Mouse (Mus musculus): ENCODE measurements at regions not wholly inside any gene's neighbourhood (a gene's known extent, or its start where the extent isn't known, plus 50 kb on each side); places are given as distances from the start of the nearest gene placed in this dataset.

DNA sequence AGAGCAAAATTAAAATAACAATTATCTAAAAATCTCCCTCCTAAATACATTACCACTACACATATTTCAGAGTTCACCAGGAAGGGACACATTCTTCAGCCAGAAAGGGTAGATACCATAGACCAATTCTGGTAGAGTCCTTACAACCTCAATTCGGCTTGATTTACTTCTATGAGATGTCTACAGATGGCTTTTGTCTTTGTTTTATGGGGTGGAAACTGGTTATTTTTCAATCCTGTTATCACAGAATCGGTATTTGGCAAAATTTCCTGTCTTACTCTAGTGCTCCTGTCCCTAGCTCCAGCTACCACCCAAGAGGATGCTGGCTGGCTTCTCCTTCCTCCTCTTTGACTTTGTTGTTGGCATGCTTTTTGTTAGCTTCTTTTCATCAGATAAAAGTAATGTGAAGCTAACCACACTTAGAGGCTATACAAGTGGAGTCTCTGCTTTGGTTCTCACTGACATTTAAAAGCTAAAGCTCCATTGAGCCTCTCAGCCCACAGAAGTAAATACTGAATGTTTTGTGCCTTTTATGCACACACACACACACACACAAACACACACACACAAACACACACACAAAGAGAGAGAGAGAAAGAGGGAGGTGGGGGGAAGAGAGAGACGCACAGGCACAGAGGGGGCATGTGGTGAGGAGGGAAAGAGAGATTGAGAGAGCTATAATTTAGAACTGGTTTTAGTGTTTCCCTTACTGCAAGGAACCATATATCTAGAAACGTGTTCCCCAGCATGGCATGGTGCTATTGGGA lies 109.1 kb downstream of the Gm815 start:
- 34% methylated on average over 4 of the region's 4 CpGs for WGBS
- no peak overlapping the region for H3K27ac ChIP-seq (ENCODE audit: control insufficient read depth, insufficient read depth, low read length)
- H3K4me3 ChIP-seq (ENCODE audit: control insufficient read depth, insufficient read depth, low read length), result no peak overlapping the region
- peaks cover 6% of the 10 kb centered on the region for H3K4me1 ChIP-seq (replicated peaks; ENCODE audit: control insufficient read depth, insufficient read depth, low read length)
- TF ChIP-seq CTCF (IDR thresholded peaks at IDR 0.05; ENCODE audit: borderline replicate concordance, control insufficient read depth, extremely low read depth, insufficient read depth, low read length, poor library complexity), result no peak
- TF ChIP-seq POLR2A (IDR thresholded peaks at IDR 0.05; ENCODE audit: control insufficient read depth, extremely low read depth, insufficient read depth, low read length, poor library complexity), result no peak
- DNase-seq, result no peak
- H3K27me3 ChIP-seq (ENCODE audit: control insufficient read depth, insufficient read depth, low read length), result no peaks in the 10 kb centered on the region
- H3K36me3 ChIP-seq (ENCODE audit: control insufficient read depth, insufficient read depth, low read length), result no peaks in the 10 kb centered on the region

DNA sequence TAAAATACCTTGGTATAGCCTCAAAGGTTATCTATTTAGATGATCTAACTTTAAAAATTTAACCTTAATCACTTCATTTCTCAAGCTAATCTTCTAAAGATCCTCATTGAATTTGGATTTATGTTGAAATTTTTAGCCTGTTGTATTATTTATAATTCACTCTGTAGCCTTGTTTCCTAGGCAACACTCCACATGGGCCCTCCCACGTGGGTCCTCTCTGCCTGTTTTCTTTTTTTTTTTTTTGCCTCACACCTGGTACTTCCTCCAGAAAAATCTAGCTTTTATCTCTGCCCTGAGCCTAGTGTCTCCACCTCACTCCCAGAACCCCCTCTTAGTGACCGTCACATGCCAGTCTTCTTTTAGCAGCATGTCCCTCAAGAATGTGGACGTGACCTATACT lies 113.9 kb downstream of the Gm815 start:
- H3K4me1 ChIP-seq (replicated peaks; ENCODE audit: control insufficient read depth, insufficient read depth, low read length), result peaks cover 7% of the 10 kb centered on the region
- 37% methylated on average over 3 of the region's 3 CpGs for WGBS
- TF ChIP-seq POLR2A (IDR thresholded peaks at IDR 0.05; ENCODE audit: control insufficient read depth, extremely low read depth, insufficient read depth, low read length, poor library complexity) (no peak), CTCF (IDR thresholded peaks at IDR 0.05; ENCODE audit: borderline replicate concordance, control insufficient read depth, extremely low read depth, insufficient read depth, low read length, poor library complexity) (no peak)

DNA sequence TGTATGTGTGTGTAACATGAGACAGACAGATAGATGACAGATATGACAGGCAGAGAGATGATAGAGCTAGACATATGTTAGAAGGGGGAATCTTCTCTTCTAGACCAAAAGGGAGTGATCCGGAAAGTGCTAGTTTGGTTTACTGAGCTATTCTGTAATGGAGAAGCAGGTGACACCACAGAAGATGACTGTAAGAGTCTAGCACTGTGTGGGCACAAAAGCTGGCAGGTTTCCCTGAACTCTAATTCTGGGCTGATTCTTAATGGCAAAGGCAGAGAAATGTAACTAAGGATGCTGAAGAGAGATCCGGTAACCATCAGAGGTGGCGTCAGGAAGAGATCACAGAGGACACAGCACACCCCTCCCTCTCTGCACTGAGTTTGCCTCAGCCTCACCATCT lies 136.2 kb downstream of the Gm815 start:
- Histone ChIP-seq H3K36me3 (ENCODE audit: control insufficient read depth, insufficient read depth, low read length) (no peaks in the 10 kb centered on the region), H3K27me3 (ENCODE audit: control insufficient read depth, insufficient read depth, low read length) (no peaks in the 10 kb centered on the region), H3K4me3 (ENCODE audit: control insufficient read depth, insufficient read depth, low read length) (no peak overlapping the region), H3K4me1 (replicated peaks; ENCODE audit: control insufficient read depth, insufficient read depth, low read length) (no peaks in the 10 kb centered on the region), H3K27ac (ENCODE audit: control insufficient read depth, insufficient read depth, low read length) (no peak overlapping the region)
- 94% methylated on average over 3 of the region's 3 CpGs for WGBS
- no peak for DNase-seq
- no peak for TF ChIP-seq CTCF (IDR thresholded peaks at IDR 0.05; ENCODE audit: borderline replicate concordance, control insufficient read depth, extremely low read depth, insufficient read depth, low read length, poor library complexity)
- no peak for TF ChIP-seq POLR2A (IDR thresholded peaks at IDR 0.05; ENCODE audit: control insufficient read depth, extremely low read depth, insufficient read depth, low read length, poor library complexity)

More for the DNA sequence above, 113.9 kb downstream of the Gm815 start:
- H3K27me3 ChIP-seq (ENCODE audit: control insufficient read depth, insufficient read depth, low read length), result no peaks in the 10 kb centered on the region
- no peak overlapping the region for H3K4me3 ChIP-seq (ENCODE audit: control insufficient read depth, insufficient read depth, low read length)
- no peaks in the 10 kb centered on the region for H3K36me3 ChIP-seq (ENCODE audit: control insufficient read depth, insufficient read depth, low read length)
- DNase-seq, result no peak
- no peak overlapping the region for H3K27ac ChIP-seq (ENCODE audit: control insufficient read depth, insufficient read depth, low read length)

- Histone ChIP-seq H3K36me3 (ENCODE audit: control insufficient read depth, insufficient read depth, low read length) (no peaks in the 10 kb centered on the region), H3K27me3 (ENCODE audit: control insufficient read depth, insufficient read depth, low read length) (no peaks in the 10 kb centered on the region), H3K27ac (ENCODE audit: control insufficient read depth, insufficient read depth, low read length) (no peak overlapping the region), H3K4me1 (replicated peaks; ENCODE audit: control insufficient read depth, insufficient read depth, low read length) (no peaks in the 10 kb centered on the region), H3K4me3 (ENCODE audit: control insufficient read depth, insufficient read depth, low read length) (no peak overlapping the region)
- 92% methylated on average over 5 of the region's 5 CpGs for WGBS
- DNase-seq, result no peak
- TF ChIP-seq POLR2A (IDR thresholded peaks at IDR 0.05; ENCODE audit: control insufficient read depth, extremely low read depth, insufficient read depth, low read length, poor library complexity) (no peak), CTCF (IDR thresholded peaks at IDR 0.05; ENCODE audit: borderline replicate concordance, control insufficient read depth, extremely low read depth, insufficient read depth, low read length, poor library complexity) (no peak)
Observed at GRCm38 (mm10) chr19:27022917-27023316, 137.2 kb downstream of the Gm815 start.

DNA sequence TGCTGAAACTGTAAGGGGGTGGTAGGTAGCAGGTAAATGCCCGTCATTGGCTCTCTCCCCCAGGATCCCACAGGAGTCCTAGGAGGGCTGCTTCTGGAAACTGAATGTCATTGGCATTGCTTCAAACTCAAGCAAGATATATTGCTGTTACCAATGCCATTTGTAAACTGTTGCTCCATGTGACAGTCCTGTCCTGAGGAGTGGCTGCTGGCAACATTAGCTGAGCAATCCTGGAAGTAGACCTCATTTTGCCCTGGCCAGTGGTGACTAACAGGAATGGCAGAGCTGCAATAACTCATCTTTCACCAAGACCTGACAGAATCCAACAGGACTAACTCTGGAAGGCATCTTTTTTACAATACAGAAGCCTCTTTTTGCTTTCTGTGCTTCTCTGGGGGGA lies 143.2 kb downstream of the Gm815 start:
- no peak overlapping the region for H3K4me3 ChIP-seq (ENCODE audit: control insufficient read depth, insufficient read depth, low read length)
- H3K27ac ChIP-seq (ENCODE audit: control insufficient read depth, insufficient read depth, low read length), result no peak overlapping the region
- H3K4me1 ChIP-seq (replicated peaks; ENCODE audit: control insufficient read depth, insufficient read depth, low read length), result no peaks in the 10 kb centered on the region
- H3K27me3 ChIP-seq (ENCODE audit: control insufficient read depth, insufficient read depth, low read length), result no peaks in the 10 kb centered on the region
- no peak for TF ChIP-seq POLR2A (IDR thresholded peaks at IDR 0.05; ENCODE audit: control insufficient read depth, extremely low read depth, insufficient read depth, low read length, poor library complexity)
- WGBS, result 95% methylated on average over 1 of the region's 1 CpGs
- DNase-seq, result no peak
- no peaks in the 10 kb centered on the region for H3K36me3 ChIP-seq (ENCODE audit: control insufficient read depth, insufficient read depth, low read length)

DNA sequence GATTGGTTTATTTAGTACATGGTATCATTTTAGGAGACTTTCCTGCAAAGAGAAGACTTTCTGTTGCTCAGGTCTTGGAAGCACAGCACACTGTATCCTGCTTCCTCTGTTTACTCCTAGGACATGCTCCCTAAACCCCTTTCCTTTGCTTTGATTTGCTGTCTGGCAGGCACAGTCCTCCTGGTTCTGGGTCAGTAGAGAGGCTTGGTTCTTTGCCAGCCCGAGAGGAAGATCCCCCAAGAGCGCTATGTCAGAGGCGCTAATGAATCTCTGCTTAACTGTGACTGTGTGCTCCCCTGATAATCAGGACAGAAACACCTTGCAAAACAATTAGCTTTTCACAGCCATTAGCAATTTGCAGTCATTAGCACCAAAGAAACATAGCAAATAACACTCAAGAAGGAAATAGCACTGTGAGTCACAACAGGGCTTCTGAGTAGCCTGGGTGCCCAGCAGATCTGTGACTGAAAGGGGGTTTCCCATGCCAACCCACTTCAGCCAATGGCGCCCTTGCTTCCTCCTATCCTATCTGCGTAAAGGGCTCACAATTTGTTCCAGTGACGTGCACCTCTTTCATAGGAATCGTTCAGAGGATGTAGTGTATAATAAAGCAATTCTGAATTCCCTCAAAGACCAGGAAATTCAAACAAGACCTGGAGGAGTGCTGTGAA lies 145.5 kb downstream of the Gm815 start:
- WGBS, result 88% methylated on average over 7 of the region's 7 CpGs
- H3K27me3 ChIP-seq (ENCODE audit: control insufficient read depth, insufficient read depth, low read length), result no peaks in the 10 kb centered on the region
- no peaks in the 10 kb centered on the region for H3K4me1 ChIP-seq (replicated peaks; ENCODE audit: control insufficient read depth, insufficient read depth, low read length)
- no peak overlapping the region for H3K27ac ChIP-seq (ENCODE audit: control insufficient read depth, insufficient read depth, low read length)
- TF ChIP-seq CTCF (IDR thresholded peaks at IDR 0.05; ENCODE audit: borderline replicate concordance, control insufficient read depth, extremely low read depth, insufficient read depth, low read length, poor library complexity), result no peak
- no peak for TF ChIP-seq POLR2A (IDR thresholded peaks at IDR 0.05; ENCODE audit: control insufficient read depth, extremely low read depth, insufficient read depth, low read length, poor library complexity)
- H3K4me3 ChIP-seq (ENCODE audit: control insufficient read depth, insufficient read depth, low read length), result no peak overlapping the region
- H3K36me3 ChIP-seq (ENCODE audit: control insufficient read depth, insufficient read depth, low read length), result no peaks in the 10 kb centered on the region
- no peak for DNase-seq

Measured in thymus, adult 2 months (tissue).